Mouse (Mus musculus) liver, embryonic 14.5 days (tissue): ENCODE measurements around the gene Olfr283.

Experiments used
- CTCF ChIP-seq: IDR thresholded peaks from 2 replicates; pipeline ENCODE4 v1.5.1; 2016; ENCODE audit warnings: antibody characterized with exemption, low read depth, control low read depth
- EP300 ChIP-seq: IDR thresholded peaks from 2 replicates; pipeline ENCODE4 v1.6.1; 2016; ENCODE audit warnings: antibody characterized with exemption, low read depth

DNA sequence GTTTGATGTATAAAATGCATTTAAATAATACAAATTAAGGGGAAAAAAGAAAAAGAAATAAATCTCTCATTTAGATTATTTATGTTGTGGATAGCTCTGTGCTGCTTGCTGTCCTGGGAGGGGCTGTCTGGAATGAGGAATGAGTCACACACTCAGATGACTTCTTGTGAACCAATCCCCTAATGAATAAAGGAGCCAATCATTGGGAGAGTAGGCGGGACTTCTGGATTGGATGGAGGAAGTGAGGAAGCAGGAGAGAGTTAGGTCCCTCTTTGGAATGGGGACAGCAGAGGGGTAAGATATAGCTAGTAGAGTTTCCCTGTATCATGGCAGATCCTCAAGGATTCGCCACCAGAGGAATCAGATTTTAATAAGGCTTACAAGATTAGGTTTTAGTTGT is 6.9 kb upstream of the Olfr283 start:
- TF ChIP-seq CTCF (no peak), EP300 (no peak)
